Mouse (Mus musculus): ENCODE measurements at regions not wholly inside any gene's neighbourhood (a gene's known extent, or its start where the extent isn't known, plus 50 kb on each side); places are given as distances from the start of the nearest gene placed in this dataset.

- Histone ChIP-seq H3K4me1 (ENCODE audit: control insufficient read depth, insufficient read depth, low read length) (no peaks in the 10 kb centered on the region), H3K4me3 (replicated peaks; ENCODE audit: extremely low read depth, low read depth, low read length) (no peak overlapping the region)
- TF ChIP-seq POLR2A (IDR thresholded peaks at IDR 0.05; ENCODE audit: borderline replicate concordance, extremely low read depth, low read depth, low read length) (no peak), CTCF (IDR thresholded peaks at IDR 0.05; ENCODE audit: insufficient read depth, low read length) (no peak)
- WGBS = 18% methylated on average over 1 of the region's 1 CpGs
- no peak for DNase-seq
Measured at GRCm38 (mm10) chr2:178950304-178950703, 491.9 kb upstream of the Cdh4 start.

DNA sequence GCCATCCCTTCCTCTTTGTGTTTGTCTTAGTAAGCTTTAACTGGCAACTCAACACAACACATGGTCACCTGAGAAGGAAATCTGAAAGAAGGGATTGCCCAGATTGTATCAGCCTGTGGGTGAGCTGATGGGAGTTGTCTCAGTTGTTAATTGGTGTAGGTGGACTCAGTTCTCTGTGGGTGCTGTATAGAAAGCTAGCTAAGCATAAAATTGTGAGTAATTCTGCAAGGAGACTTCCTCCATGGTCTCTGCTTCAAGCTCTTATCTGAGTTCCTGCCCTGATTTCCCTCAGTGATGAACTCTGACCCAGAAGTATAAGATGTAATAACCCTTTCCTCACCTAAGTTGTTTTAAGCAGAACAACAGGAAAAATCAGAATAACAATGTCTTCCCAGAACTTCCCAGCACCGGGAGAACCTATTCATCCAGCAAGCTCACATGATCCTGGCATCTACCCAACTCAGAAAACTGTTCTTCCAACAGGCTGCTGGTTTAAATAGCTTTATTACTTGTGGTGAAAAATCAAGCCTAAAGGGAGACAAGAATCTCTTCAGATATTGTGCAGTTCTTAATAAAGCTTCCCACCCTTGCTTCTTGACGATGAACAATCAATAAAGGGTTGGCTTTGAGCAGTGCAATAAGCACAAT lies 487.7 kb upstream of the Cdh4 start:
- DNase-seq = no peak
- no peak for TF ChIP-seq POLR2A (IDR thresholded peaks at IDR 0.05; ENCODE audit: borderline replicate concordance, extremely low read depth, low read depth, low read length)
- TF ChIP-seq CTCF (IDR thresholded peaks at IDR 0.05; ENCODE audit: insufficient read depth, low read length) = no peak
- WGBS = 42% methylated on average over 2 of the region's 2 CpGs
- H3K4me1 ChIP-seq (ENCODE audit: control insufficient read depth, insufficient read depth, low read length) = no peaks in the 10 kb centered on the region
- no peak overlapping the region for H3K4me3 ChIP-seq (replicated peaks; ENCODE audit: extremely low read depth, low read depth, low read length)

DNA sequence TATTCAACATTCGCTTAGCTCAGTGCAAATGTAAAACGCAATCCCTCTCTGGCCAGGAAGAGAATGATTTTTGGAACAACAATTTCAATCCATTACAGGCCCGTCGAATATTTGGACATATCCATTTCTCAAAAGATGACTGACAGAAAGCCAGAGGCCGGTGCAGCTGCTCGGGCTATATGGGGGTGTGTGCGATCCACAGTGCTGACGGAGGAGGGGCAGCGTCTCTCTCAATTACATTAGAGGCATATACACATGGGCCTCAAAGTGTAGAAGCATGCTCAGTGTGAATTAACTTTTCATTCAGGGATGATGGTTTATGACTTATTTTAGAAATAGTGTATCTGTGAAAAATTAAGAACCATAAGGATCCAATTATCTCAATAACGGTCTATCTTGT lies 483.4 kb upstream of the Cdh4 start:
- Histone ChIP-seq H3K4me1 (ENCODE audit: control insufficient read depth, insufficient read depth, low read length) (no peaks in the 10 kb centered on the region), H3K4me3 (replicated peaks; ENCODE audit: extremely low read depth, low read depth, low read length) (no peak overlapping the region)
- WGBS = 79% methylated on average over 10 of the region's 10 CpGs
- no peak for TF ChIP-seq CTCF (IDR thresholded peaks at IDR 0.05; ENCODE audit: insufficient read depth, low read length)
- no peak for TF ChIP-seq POLR2A (IDR thresholded peaks at IDR 0.05; ENCODE audit: borderline replicate concordance, extremely low read depth, low read depth, low read length)
- DNase-seq = no peak

- no peak for DNase-seq
- H3K4me1 ChIP-seq (ENCODE audit: control insufficient read depth, insufficient read depth, low read length) = no peaks in the 10 kb centered on the region
- WGBS = 37% methylated on average over 6 of the region's 6 CpGs
- H3K4me3 ChIP-seq (replicated peaks; ENCODE audit: extremely low read depth, low read depth, low read length) = no peak overlapping the region
- TF ChIP-seq CTCF (IDR thresholded peaks at IDR 0.05; ENCODE audit: insufficient read depth, low read length) (no peak), POLR2A (IDR thresholded peaks at IDR 0.05; ENCODE audit: borderline replicate concordance, extremely low read depth, low read depth, low read length) (no peak)
Measured at GRCm38 (mm10) chr2:178959603-178960002, 482.6 kb upstream of the Cdh4 start.

GRCm38 (mm10) chr2:178967584-178968365 lies 474.5 kb upstream of the Cdh4 start:
- Histone ChIP-seq H3K4me1 (ENCODE audit: control insufficient read depth, insufficient read depth, low read length) (no peaks in the 10 kb centered on the region), H3K4me3 (replicated peaks; ENCODE audit: extremely low read depth, low read depth, low read length) (no peak overlapping the region)
- 81% methylated on average over 11 of the region's 11 CpGs for WGBS
- TF ChIP-seq CTCF (IDR thresholded peaks at IDR 0.05; ENCODE audit: insufficient read depth, low read length) (no peak), POLR2A (IDR thresholded peaks at IDR 0.05; ENCODE audit: borderline replicate concordance, extremely low read depth, low read depth, low read length) (no peak)
- no peak for DNase-seq

- WGBS = 74% methylated on average over 10 of the region's 10 CpGs
- H3K4me1 ChIP-seq (ENCODE audit: control insufficient read depth, insufficient read depth, low read length) = no peaks in the 10 kb centered on the region
- TF ChIP-seq CTCF (IDR thresholded peaks at IDR 0.05; ENCODE audit: insufficient read depth, low read length) (no peak), POLR2A (IDR thresholded peaks at IDR 0.05; ENCODE audit: borderline replicate concordance, extremely low read depth, low read depth, low read length) (no peak)
- H3K4me3 ChIP-seq (replicated peaks; ENCODE audit: extremely low read depth, low read depth, low read length) = no peak overlapping the region
- DNase-seq = no peak
Measured at GRCm38 (mm10) chr2:178969732-178970131, 472.5 kb upstream of the Cdh4 start.

DNA sequence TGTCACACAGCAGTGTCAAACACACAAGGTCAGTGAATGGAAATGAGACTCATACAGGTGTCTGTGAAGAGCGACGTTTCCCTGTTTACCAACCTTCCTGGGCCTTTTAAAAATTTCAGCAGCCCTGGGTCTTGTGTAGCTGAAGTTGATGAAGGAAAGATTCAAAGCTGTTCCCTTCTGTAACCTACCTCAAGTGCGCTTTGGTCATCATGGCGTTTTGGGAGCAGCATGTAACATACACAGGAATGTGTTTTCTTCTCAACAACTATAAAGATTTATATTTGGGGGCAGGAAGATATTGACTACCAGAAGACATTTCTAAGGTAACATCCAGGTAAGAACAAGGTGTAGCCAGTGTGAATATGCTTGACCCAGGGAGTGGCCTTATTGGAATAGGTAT lies 466.9 kb upstream of the Cdh4 start:
- 86% methylated on average over 4 of the region's 4 CpGs for WGBS
- TF ChIP-seq CTCF (IDR thresholded peaks at IDR 0.05; ENCODE audit: insufficient read depth, low read length) (no peak), POLR2A (IDR thresholded peaks at IDR 0.05; ENCODE audit: borderline replicate concordance, extremely low read depth, low read depth, low read length) (no peak)
- Histone ChIP-seq H3K4me1 (ENCODE audit: control insufficient read depth, insufficient read depth, low read length) (no peaks in the 10 kb centered on the region), H3K4me3 (replicated peaks; ENCODE audit: extremely low read depth, low read depth, low read length) (no peak overlapping the region)
- DNase-seq = no peak

DNA sequence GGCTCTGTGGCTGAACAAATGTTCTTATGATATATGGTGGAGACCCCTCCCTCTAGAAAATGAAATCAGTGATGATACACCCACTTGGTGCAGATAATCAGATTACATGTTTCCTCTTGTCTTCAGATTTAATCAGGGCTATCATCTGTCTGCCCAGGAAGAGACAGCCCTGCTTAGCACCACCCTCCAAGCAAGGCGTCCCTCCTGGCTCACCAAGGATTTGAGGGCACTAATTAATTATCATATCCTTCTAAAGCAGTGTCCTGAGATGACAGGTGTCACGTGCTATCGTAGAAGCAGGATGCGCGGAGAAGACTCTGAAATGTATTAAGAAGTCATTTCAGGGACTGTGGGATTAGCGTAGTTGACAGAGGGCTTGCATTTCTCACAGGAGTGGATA lies 466.2 kb upstream of the Cdh4 start:
- DNase-seq = no peak
- no peak overlapping the region for H3K4me3 ChIP-seq (replicated peaks; ENCODE audit: extremely low read depth, low read depth, low read length)
- TF ChIP-seq CTCF (IDR thresholded peaks at IDR 0.05; ENCODE audit: insufficient read depth, low read length) (no peak), POLR2A (IDR thresholded peaks at IDR 0.05; ENCODE audit: borderline replicate concordance, extremely low read depth, low read depth, low read length) (no peak)
- no peaks in the 10 kb centered on the region for H3K4me1 ChIP-seq (ENCODE audit: control insufficient read depth, insufficient read depth, low read length)
- 68% methylated on average over 6 of the region's 6 CpGs for WGBS

DNA sequence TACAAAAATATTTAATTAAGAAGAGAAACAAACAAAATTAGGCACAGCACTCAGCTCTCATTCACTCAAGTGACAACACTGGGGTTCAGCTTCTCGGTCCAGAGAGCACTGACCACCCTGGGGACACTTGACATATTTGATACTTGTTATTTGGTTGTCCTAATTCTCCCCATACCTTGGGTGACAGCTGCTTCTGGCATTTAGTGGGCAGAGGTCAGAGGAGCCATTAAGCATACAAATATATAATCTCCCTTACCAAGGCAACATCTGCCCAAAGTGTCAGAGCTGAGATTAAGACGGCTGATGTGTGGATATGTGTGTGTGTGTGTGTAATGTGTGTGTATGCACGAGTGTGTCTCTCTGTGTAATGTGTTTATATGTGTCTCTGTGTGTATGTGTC lies 465.7 kb upstream of the Cdh4 start:
- H3K4me3 ChIP-seq (replicated peaks; ENCODE audit: extremely low read depth, low read depth, low read length) = no peak overlapping the region
- DNase-seq = no peak
- no peaks in the 10 kb centered on the region for H3K4me1 ChIP-seq (ENCODE audit: control insufficient read depth, insufficient read depth, low read length)
- no peak for TF ChIP-seq POLR2A (IDR thresholded peaks at IDR 0.05; ENCODE audit: borderline replicate concordance, extremely low read depth, low read depth, low read length)
- no peak for TF ChIP-seq CTCF (IDR thresholded peaks at IDR 0.05; ENCODE audit: insufficient read depth, low read length)
- 67% methylated on average over 3 of the region's 3 CpGs for WGBS

GRCm38 (mm10) chr2:178979451-178979850 lies 462.8 kb upstream of the Cdh4 start:
- TF ChIP-seq POLR2A (IDR thresholded peaks at IDR 0.05; ENCODE audit: borderline replicate concordance, extremely low read depth, low read depth, low read length) = no peak
- no peak for DNase-seq
- 91% methylated on average over 9 of the region's 9 CpGs for WGBS
- Histone ChIP-seq H3K4me3 (replicated peaks; ENCODE audit: extremely low read depth, low read depth, low read length) (no peak overlapping the region), H3K4me1 (ENCODE audit: control insufficient read depth, insufficient read depth, low read length) (peaks cover 3% of the 10 kb centered on the region; the same call in 1 of the 2 replicates)
